Mouse (Mus musculus) heart, embryonic 11.5 days (tissue): ENCODE data around the gene Kcnj2. TPM values are rescaled to one million over a fixed set of nuclear protein-coding genes. Genes with fewer than 3 reads are reported as not detected.

Experiments used
- ATAC-seq: fragments of 200-750 bp; cut with Nextera tagmentation; replicated peaks from 2 replicates; pipeline ENCODE4 v1.8.0; 2017; ENCODE audit warnings: moderate library complexity; ENCODE audit not compliant: insufficient number of reproducible peaks, low FRiP score, low TSS enrichment
- H3K27ac ChIP-seq: fragments of 300-500 bp; sonication (generic); 2 replicates; pipeline ENCODE4 v1.5.1; 2014; ENCODE audit warnings: mild to moderate bottlenecking, low read depth, low read length
- H3K27me3 ChIP-seq: fragments of 300-500 bp; sonication (generic); 2 replicates; pipeline ENCODE4 v1.6.1; 2014; ENCODE audit warnings: mild to moderate bottlenecking, low read length, mixed read lengths; ENCODE audit not compliant: control insufficient read depth, insufficient read depth
- H3K36me3 ChIP-seq: fragments of 300-500 bp; sonication (generic); 2 replicates; pipeline ENCODE4 v1.6.1; 2014; ENCODE audit warnings: mild to moderate bottlenecking, low read length, moderate library complexity, mixed read lengths; ENCODE audit not compliant: control insufficient read depth, insufficient read depth
- H3K4me1 ChIP-seq: fragments of 300-500 bp; sonication (generic); 2 replicates; pipeline ENCODE4 v1.6.1; 2014; ENCODE audit warnings: low read length; ENCODE audit not compliant: control insufficient read depth, insufficient read depth
- H3K4me2 ChIP-seq: fragments of 300-500 bp; sonication (generic); 2 replicates; pipeline ENCODE4 v1.6.1; 2014; ENCODE audit warnings: mild to moderate bottlenecking, moderate library complexity
- H3K4me3 ChIP-seq: fragments of 300-500 bp; sonication (generic); 2 replicates; pipeline ENCODE4 v1.5.1; 2014; ENCODE audit warnings: low read depth, low read length
- H3K9ac ChIP-seq: fragments of 300-500 bp; sonication (generic); 2 replicates; pipeline ENCODE4 v1.6.1; 2014; ENCODE audit warnings: mild to moderate bottlenecking, low read depth, low read length, moderate library complexity
- H3K9me3 ChIP-seq: fragments of 300-500 bp; sonication (generic); replicated peaks from 2 replicates; pipeline ENCODE4 v1.6.1; 2016; ENCODE audit warnings: low read length; ENCODE audit not compliant: control insufficient read depth
- WGBS: fragments of 180-500 bp; shearing (Covaris S2); extraction: QIAGEN DNeasy Blood & Tissue Kit; methylation state at CpG from one replicate; pipeline ENCODE4 v1.1.7; 2014; ENCODE audit not compliant: insufficient replicate concordance; 5-methylcytosine and 5-hydroxymethylcytosine counted together
- polyA plus RNA-seq: library from polyadenylated mRNA; unstranded; fragments of >200 nt; fragmentation: Nextera tagmentation; extraction: Ambion mirVana; gene quantifications from 2 replicates; pipeline ENCODE4 v1.2.1, GENCODE M21; 2014

Gene Kcnj2
- polyA plus RNA-seq: 1.0 and 2.0 TPM in 2 replicates

DNA sequence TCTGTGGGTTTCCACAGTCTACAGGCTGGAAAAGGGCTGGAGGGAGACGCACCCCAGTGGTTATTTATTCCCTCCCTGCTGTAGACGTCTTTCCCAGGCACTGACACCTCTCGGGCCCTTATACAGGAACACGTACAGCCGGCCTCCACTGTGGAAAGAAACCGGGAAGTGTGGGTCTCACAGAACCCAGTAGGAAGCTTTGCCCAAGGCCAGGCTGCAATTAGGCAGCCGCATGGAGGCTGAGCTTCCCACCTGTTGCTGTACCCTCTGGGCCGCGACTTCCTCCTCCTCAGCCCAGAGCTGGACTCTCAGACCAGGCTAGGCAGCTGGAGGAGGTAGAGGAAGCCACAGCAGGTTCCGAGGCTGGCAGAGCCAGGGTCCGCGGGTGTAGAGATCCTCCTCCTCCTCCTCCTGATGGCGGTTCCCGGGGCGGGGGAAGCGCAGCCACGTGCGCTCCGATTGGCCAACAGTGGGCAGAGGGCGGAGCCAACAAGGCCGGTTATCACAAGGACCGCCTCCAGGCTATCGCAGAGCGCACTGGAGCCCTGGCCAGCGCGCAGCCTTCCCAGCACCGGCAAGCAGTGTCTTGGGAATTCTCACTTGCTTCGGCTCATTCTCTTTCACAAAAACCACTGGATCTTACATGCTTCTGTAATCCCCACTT is at the start of gene Kcnj2:
Gene Kcnj2, plus strand, starts transcription at position 530 of the 664 bp plus-strand sequence.
- Histone ChIP-seq H3K4me3 (peak within 1 kb of the TSS; percentile 54), H3K9ac (peak within 1 kb of the TSS; percentile 67), H3K27me3 (no peaks in the 10 kb centered on the region), H3K9me3 (no peaks in the 10 kb centered on the region), H3K4me1 (0 out of 2 replicates have a peak, but pooled peaks cover 4% of the 10 kb centered on the region), H3K27ac (peak within 1 kb of the TSS; percentile 41; the same call in 1 of the 2 replicates), H3K36me3 (no peaks in the 10 kb centered on the region), H3K4me2 (peak within 1 kb of the TSS; percentile 93)
- under 1% methylated on average over 28 of the region's 28 CpGs for WGBS
- ATAC-seq: peak; percentile 96

DNA sequence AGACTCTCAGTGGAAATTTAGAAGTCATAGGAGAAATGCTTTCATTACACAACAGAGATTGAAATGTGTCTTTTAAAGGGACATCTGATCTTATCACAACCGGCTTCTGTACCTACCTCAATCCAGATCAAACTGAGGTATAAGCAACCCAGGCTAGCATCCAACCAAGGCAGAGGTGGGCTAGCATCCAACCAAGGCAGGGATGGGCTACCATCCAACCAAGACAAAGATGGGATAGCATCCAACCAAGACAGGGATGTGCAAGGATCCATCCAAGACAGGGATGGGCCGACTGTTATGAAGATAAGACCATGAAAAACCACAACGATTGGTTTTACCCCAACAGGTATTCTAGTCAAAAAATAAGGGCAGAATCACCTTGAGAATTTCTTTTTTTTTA is 49.8 kb upstream of the Kcnj2 start:
- no peaks in the 10 kb centered on the region for H3K4me1 ChIP-seq
- WGBS: 74% methylated on average over 3 of the region's 3 CpGs
- no peak for ATAC-seq

DNA sequence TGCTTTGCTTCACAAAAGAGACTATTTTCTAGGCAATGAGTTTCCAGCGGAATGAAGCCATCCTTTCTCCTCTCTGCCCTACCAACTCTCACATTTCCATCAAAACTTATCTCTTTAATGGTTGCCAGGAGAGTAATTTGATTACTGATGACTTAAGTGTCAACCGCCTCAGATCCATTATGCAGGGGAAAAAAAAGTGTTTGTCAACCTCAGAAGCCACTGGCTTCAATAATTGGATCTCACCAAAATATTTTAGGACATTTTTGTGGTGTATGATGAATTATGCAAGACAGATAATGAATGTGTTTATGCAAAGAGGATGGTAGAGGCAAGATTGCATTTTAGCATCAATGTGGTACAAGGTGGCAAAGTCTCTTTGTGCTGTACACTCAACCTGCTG is 45.8 kb upstream of the Kcnj2 start:
- Histone ChIP-seq H3K4me1 (no peaks in the 10 kb centered on the region), H3K4me2 (no peak overlapping the region), H3K27me3 (no peaks in the 10 kb centered on the region), H3K9ac (no peak overlapping the region), H3K9me3 (no peaks in the 10 kb centered on the region), H3K36me3 (no peaks in the 10 kb centered on the region), H3K27ac (no peak overlapping the region), H3K4me3 (no peak overlapping the region)
- 39% methylated on average over 2 of the region's 2 CpGs for WGBS
- ATAC-seq: no peak

More for the DNA sequence above, 49.8 kb upstream of the Kcnj2 start:
- Histone ChIP-seq H3K4me3 (no peak overlapping the region), H3K9me3 (no peaks in the 10 kb centered on the region), H3K27me3 (no peaks in the 10 kb centered on the region), H3K36me3 (no peaks in the 10 kb centered on the region), H3K27ac (no peak overlapping the region), H3K9ac (no peak overlapping the region), H3K4me2 (no peak overlapping the region)

DNA sequence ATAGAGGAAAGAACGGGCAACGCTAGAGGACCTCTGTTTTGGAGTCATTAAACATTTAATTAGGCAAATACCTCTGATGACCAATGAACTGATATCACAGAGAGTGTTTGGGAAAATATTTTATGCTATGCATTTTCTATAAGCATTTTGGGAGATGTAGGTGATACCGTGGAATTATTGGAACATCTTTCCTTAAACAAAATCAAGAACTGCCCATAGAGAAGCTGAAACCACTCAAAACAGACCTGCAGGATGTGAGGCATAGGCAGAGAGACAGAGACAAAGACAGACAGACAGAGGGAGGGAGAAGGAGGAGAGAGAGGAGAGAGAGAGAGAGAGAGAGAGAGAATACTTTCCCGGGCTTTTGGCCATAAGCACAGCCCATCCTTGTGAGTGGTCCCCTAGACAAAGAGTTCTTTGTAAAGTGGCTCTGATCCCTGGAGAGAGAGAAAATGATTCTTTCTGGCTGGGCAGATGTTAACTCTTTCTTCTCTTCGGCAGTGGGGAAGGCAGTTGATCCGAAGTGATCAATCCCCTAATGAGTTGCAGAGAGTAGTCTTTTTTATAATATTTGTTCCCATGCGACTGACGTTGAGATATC is 43.2 kb upstream of the Kcnj2 start:
- H3K9ac ChIP-seq: no peak overlapping the region
- WGBS: 70% methylated on average over 8 of the region's 8 CpGs
- H3K9me3 ChIP-seq: no peaks in the 10 kb centered on the region
- no peak overlapping the region for H3K27ac ChIP-seq
- no peaks in the 10 kb centered on the region for H3K36me3 ChIP-seq
- no peak overlapping the region for H3K4me2 ChIP-seq
- no peaks in the 10 kb centered on the region for H3K4me1 ChIP-seq
- no peak overlapping the region for H3K4me3 ChIP-seq
- H3K27me3 ChIP-seq: no peaks in the 10 kb centered on the region
- no peak for ATAC-seq

DNA sequence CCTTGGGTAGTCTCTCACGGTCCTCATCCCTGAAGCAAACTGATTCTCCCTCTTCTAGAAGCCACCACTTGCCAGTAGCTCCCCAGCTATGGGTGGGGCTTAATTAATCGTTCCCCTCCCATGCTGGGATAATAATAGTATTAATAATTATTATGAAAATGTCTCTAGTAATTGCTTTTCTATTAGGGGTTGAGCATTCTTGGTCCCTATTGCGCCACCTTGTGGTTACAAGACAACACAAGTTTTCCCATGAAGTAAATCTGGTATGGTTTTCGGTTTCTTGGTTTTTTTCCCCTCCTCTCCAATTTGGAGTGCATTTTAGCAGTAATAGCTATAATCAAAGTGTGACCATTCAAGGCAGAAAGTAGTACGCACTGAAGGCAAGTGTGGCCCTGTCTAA is 23.8 kb upstream of the Kcnj2 start:
- no peak overlapping the region for H3K4me3 ChIP-seq
- H3K9ac ChIP-seq: no peak overlapping the region
- no peaks in the 10 kb centered on the region for H3K36me3 ChIP-seq
- 46% methylated on average over 5 of the region's 5 CpGs for WGBS
- ATAC-seq: no peak
- H3K27me3 ChIP-seq: no peaks in the 10 kb centered on the region
- H3K4me2 ChIP-seq: no peak overlapping the region
- H3K4me1 ChIP-seq: no peaks in the 10 kb centered on the region
- no peaks in the 10 kb centered on the region for H3K9me3 ChIP-seq
- H3K27ac ChIP-seq: no peak overlapping the region

DNA sequence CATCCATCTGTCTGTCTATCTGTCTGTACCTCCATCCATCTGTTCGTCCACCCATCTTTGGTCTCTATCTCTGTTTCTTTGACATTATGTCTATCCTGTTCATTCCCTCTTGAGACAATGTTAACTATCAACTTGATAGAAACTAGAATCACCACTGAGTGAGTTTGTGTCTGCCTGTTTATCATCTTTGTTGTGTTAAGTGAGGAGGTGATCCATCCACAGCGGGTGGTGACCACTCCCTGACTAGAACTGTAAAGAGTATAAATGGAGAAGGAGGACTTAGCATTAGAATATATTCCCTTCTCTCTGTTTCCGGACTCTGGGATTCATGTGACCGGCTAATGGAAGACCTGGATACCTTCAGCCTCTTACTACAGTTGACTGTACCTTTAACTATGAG is 22.7 kb upstream of the Kcnj2 start:
- Histone ChIP-seq H3K4me1 (no peaks in the 10 kb centered on the region), H3K4me3 (no peak overlapping the region), H3K4me2 (no peak overlapping the region), H3K9me3 (no peaks in the 10 kb centered on the region), H3K36me3 (no peaks in the 10 kb centered on the region), H3K9ac (no peak overlapping the region), H3K27ac (no peak overlapping the region), H3K27me3 (no peaks in the 10 kb centered on the region)
- no peak for ATAC-seq
- WGBS: 78% methylated on average over 4 of the region's 4 CpGs

DNA sequence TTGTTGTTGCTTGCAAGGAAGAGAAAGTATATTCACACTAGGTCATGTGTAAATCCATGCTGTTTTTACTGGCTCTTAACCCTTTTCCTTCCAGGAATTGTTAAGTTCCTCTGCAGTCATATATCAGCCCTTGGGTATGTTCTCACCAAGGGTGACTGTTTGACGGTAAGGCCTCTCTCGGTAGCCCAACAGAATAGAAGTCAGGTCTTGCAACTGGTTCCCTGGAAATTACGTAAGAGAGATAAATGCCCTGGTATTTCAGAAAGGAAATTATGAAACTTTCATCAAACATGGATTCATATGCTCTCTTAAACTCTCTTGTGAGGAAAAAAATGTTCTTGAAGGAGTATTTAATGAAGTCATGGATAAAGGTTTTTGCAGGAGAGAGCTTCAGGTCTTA is 11.7 kb upstream of the Kcnj2 start:
- Histone ChIP-seq H3K9me3 (no peaks in the 10 kb centered on the region), H3K4me3 (no peak overlapping the region), H3K27me3 (no peaks in the 10 kb centered on the region), H3K4me2 (no peak overlapping the region), H3K9ac (no peak overlapping the region), H3K27ac (no peak overlapping the region), H3K36me3 (no peaks in the 10 kb centered on the region), H3K4me1 (no peaks in the 10 kb centered on the region)
- ATAC-seq: no peak
- 61% methylated on average over 3 of the region's 3 CpGs for whole genome bisulfite sequencing

DNA sequence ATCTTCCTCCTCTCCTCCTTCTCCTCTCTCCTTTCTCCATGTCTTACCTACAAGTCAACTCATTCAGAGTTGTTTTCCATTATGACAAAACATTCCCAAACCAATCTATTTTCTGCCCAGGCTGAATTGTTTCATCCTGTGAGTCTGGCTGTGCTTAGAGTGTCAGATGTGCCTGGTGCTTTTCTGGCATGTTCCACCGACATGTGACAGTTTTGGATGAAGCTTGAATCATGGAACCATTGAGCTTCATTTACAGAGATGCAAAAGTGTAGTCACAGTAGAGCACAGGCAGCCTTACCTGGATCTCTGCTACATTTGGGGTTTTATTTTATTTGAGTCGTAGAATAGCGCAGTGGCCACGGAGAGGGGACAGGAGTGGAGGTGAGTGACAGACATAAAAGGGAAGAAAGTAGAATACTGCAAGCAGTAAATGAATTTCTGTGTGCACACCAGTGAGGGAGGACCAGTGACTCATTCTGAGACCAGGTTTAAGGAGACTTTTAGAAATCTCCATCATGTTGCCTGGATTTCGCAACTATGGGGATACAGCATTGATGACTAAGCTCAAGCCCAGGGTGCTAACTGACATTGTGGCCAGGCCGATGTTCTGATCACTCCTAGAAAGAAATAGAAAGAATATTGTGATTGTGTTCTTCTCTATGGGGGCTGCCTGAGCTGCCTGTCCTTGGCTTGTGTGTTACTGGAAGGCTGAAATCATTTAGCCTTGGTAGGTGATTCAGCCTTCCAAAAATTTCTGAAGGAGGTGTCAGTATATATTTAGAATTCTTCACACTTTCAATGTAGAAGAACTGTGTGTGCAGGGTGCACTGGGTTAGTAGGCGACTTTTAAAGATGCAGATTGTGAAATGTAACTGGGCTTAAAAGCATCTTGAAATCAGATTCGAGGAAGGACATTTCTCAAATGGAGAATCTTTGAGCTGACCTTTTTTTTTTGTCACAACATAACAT is 10.8 kb upstream of the Kcnj2 start:
- no peaks in the 10 kb centered on the region for H3K4me1 ChIP-seq
- H3K9me3 ChIP-seq: no peaks in the 10 kb centered on the region
- no peak overlapping the region for H3K9ac ChIP-seq
- no peak for ATAC-seq
- H3K4me3 ChIP-seq: no peak overlapping the region
- no peak overlapping the region for H3K27ac ChIP-seq
- no peaks in the 10 kb centered on the region for H3K27me3 ChIP-seq
- 77% methylated on average over 8 of the region's 8 CpGs for WGBS
- no peak overlapping the region for H3K4me2 ChIP-seq
- H3K36me3 ChIP-seq: no peaks in the 10 kb centered on the region
